Mouse (Mus musculus) liver, adult 2 months (tissue): ENCODE measurements around the gene Hpcal1. TPM values are rescaled to one million over a fixed set of nuclear protein-coding genes. Genes with fewer than 3 reads are reported as not detected.
A peak's percentile ranks its signal among the peaks of the same experiment; 100 is the strongest.

Experiments used
- DNase-seq: peaks from one replicate; pipeline ENCODE4 v3.0.0-alpha.2; 2011; ENCODE audit warnings: low read depth, low spot score; ENCODE audit errors: extremely low read depth
- H3K27ac ChIP-seq: fragments of 200-500 bp; replicated peaks from 2 replicates; pipeline ENCODE4 v1.5.1; 2012; ENCODE audit warnings: low read depth, mild to moderate bottlenecking, control low read depth, inconsistent platforms, low read length; ENCODE audit not compliant: insufficient read depth
- H3K27me3 ChIP-seq: fragments of 200-500 bp; 2 replicates; pipeline ENCODE4 v1.6.1; 2012; ENCODE audit warnings: mild to moderate bottlenecking, moderate library complexity, low read length, inconsistent platforms; ENCODE audit not compliant: control insufficient read depth, insufficient read depth
- H3K36me3 ChIP-seq: fragments of 200-500 bp; 2 replicates; pipeline ENCODE4 v1.6.1; 2012; ENCODE audit warnings: low read length, inconsistent platforms; ENCODE audit not compliant: control insufficient read depth, insufficient read depth
- H3K4me1 ChIP-seq: fragments of 200-500 bp; 2 replicates; pipeline ENCODE4 v1.6.1; 2011; ENCODE audit warnings: low read length; ENCODE audit not compliant: control insufficient read depth, insufficient read depth
- H3K4me3 ChIP-seq: fragments of 200-500 bp; 2 replicates; pipeline ENCODE4 v1.5.1; 2011; ENCODE audit warnings: low read depth, mild to moderate bottlenecking, control low read depth, low read length, moderate library complexity; ENCODE audit not compliant: insufficient read depth
- H3K79me2 ChIP-seq: fragments of 200-500 bp; 2 replicates; pipeline ENCODE4 v1.6.1; 2012; ENCODE audit warnings: inconsistent platforms, mild to moderate bottlenecking, low read length, moderate library complexity; ENCODE audit not compliant: control insufficient read depth, insufficient read depth
- H3K9ac ChIP-seq: fragments of 200-500 bp; 2 replicates; pipeline ENCODE4 v1.6.1; 2012; ENCODE audit warnings: low read depth, mild to moderate bottlenecking, control low read depth, inconsistent platforms, low read length
- CTCF ChIP-seq: fragments of 200-500 bp; IDR thresholded peaks from 2 replicates; pipeline ENCODE4 v1.5.1; 2011; ENCODE audit warnings: low read depth, low read length, control low read depth
- POLR2A ChIP-seq: fragments of 200-500 bp; IDR thresholded peaks from 2 replicates; pipeline ENCODE4 v1.6.1; 2011; ENCODE audit warnings: low read length, control low read depth; ENCODE audit not compliant: insufficient read depth; ENCODE audit errors: extremely low read depth
- whole genome bisulfite sequencing: fragments of 180-500 bp; shearing (Covaris S2); methylation state at CpG from one replicate; pipeline ENCODE4 v1.1.7; 2018; 5-methylcytosine and 5-hydroxymethylcytosine counted together
- polyA plus RNA-seq: library from polyadenylated mRNA; depleted of rRNA; stranded (reverse); fragments of >200 nt; gene quantifications from 2 replicates; pipeline ENCODE4 v1.2.3, GENCODE M21; 2012
- total RNA-seq: library from RNA; depleted of rRNA; stranded (reverse); fragments of >200 nt; gene quantifications from 2 replicates; pipeline ENCODE4 v1.2.3, GENCODE M21; 2014

Gene Hpcal1
- total and polyA plus RNA-seq, 2 experiments, result 8.5 to 23.2 TPM

DNA sequence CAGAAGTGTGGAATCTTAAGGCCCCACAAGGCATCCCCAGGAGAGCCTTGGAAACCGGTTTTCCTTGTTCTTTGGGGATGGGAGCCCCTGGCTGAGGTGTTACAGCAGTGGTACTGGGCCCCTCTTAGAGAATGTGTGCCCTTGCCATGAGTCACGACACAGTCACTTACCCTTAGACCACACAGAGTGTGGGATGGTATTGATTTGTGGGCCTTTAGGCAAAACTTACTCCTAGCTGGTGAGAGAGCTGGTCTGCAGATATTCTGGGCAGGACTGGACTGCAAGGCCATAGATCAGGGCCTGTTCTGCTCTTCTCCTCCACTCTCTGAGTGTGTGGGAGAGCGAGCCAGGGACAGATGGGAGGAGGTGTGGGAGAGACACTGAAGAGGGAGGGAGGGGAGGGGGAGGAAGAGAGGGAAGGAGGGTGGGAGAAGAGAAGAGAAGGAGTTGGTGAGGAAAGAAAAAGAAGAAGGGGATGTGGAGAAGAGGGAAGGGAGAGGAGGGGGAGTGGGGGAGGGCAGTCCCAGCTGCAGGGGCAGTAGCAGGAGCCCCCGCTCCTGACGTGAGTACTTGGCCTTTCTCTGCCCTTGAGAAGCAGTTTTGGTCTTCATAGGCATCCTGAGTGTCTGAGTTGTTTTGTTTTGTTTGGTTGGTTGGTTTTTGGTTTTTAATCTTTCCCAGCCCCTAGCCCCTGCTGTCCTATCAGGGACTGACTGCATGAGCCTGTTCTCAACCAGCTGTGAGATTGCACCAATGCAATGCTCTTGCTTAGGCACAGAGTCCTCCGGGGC is 42.7 kb downstream of the Hpcal1 start:
- Histone ChIP-seq H3K9ac (no peak overlapping the region), H3K79me2 (peaks cover 14% of the 10 kb centered on the region; the same call in 1 of the 2 replicates), H3K4me3 (no peak overlapping the region), H3K36me3 (no peaks in the 10 kb centered on the region), H3K27me3 (no peaks in the 10 kb centered on the region), H3K27ac (no peak overlapping the region), H3K4me1 (peaks cover under 1% of the 10 kb centered on the region)
- WGBS, result 82% methylated on average over 6 of the region's 6 CpGs
- DNase-seq, result no peak
- no peak for TF ChIP-seq CTCF

DNA sequence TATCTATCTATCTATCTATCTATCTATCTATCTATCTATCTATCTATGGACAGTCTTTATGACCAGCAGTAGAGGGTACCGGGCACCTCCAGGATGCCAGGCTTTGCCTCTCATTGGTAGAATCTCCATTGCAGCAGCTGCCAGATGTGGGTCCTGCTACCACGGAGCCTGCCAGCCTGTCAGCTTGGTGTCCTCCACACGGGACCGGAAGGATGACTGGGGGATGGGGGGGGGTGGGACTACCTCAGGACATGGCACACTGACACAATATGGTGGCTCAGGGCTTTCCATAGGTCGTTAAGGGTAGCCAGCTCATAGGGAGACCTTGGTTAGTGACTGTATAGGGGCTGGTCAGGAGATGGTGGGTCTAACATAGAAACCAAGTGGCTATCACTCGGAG is 45.7 kb downstream of the Hpcal1 start:
- Histone ChIP-seq H3K79me2 (peaks cover 26% of the 10 kb centered on the region), H3K36me3 (no peaks in the 10 kb centered on the region), H3K4me1 (peaks cover 5% of the 10 kb centered on the region), H3K4me3 (no peak overlapping the region), H3K9ac (no peak overlapping the region), H3K27ac (no peak overlapping the region), H3K27me3 (no peaks in the 10 kb centered on the region)
- no peak for TF ChIP-seq POLR2A
- TF ChIP-seq CTCF, result no peak
- WGBS, result 76% methylated on average over 6 of the region's 6 CpGs
- no peak for DNase-seq

DNA sequence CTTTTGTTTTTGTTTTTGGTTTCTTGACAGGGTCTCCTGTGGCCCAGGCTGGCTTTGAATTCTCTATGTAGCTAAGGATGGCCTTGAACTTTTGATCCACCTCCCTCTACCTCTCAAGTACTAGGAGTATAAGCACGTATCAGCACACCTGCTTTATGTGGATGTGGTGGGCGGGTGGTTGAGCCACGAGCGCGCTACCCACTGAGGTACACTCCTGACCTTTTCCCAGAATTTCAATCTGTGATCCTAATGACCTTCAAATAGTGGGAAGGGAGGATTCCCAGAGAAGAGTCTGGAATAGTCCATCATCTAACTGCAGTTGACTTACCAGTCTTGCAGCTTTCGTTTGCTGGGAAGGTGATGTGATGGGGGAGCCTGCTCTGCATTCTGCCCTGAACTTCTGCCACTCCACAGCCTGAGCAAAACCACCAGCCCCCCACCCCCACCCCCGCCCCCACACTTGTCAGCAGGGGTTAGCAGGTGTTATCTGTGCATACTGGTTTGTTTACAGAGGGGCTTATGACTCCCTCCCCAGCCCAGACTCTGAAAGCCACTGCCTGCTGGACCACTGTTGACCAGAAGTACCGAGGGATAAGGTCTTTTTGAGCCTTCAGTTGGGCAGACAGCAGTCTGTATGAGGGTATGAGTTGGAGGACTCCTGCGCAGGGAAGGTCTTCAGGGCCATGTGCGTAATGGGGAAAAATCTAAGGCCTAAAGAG is 46.4 kb downstream of the Hpcal1 start:
- peaks cover 26% of the 10 kb centered on the region for H3K79me2 ChIP-seq
- no peak overlapping the region for H3K4me3 ChIP-seq
- no peak overlapping the region for H3K9ac ChIP-seq
- H3K36me3 ChIP-seq, result no peaks in the 10 kb centered on the region
- no peak overlapping the region for H3K27ac ChIP-seq
- peaks cover 9% of the 10 kb centered on the region for H3K4me1 ChIP-seq
- no peaks in the 10 kb centered on the region for H3K27me3 ChIP-seq
- 88% methylated on average over 10 of the region's 10 CpGs for WGBS
- TF ChIP-seq CTCF, result no peak
- TF ChIP-seq POLR2A, result no peak
- DNase-seq, result no peak

DNA sequence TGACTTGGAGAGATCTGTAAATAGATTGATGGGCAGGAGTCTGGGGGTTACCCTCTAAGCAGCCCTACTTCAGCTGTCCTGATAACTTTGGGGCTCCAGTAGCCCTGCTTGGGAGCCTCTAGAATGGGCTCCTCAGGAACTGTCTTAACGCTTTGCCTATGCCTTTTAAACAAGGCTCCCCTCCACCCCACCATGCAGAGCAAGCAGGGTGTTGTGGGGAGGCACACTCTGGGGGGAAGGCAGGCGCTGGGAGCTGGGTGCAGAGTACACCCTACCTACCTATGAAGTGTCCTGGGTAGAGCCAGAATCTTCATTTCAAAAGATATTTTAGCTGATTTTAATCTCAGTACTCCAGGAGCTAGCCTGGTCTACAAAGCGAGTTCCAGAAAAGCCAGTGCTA is 47.2 kb downstream of the Hpcal1 start:
- no peak for DNase-seq
- H3K4me3 ChIP-seq, result no peak overlapping the region
- H3K27ac ChIP-seq, result no peak overlapping the region
- H3K9ac ChIP-seq, result no peak overlapping the region
- H3K36me3 ChIP-seq, result no peaks in the 10 kb centered on the region
- H3K79me2 ChIP-seq, result peaks cover 26% of the 10 kb centered on the region
- peaks cover 16% of the 10 kb centered on the region for H3K4me1 ChIP-seq
- no peaks in the 10 kb centered on the region for H3K27me3 ChIP-seq
- no peak for TF ChIP-seq CTCF
- no peak for TF ChIP-seq POLR2A
- WGBS, result 95% methylated on average over 3 of the region's 3 CpGs

DNA sequence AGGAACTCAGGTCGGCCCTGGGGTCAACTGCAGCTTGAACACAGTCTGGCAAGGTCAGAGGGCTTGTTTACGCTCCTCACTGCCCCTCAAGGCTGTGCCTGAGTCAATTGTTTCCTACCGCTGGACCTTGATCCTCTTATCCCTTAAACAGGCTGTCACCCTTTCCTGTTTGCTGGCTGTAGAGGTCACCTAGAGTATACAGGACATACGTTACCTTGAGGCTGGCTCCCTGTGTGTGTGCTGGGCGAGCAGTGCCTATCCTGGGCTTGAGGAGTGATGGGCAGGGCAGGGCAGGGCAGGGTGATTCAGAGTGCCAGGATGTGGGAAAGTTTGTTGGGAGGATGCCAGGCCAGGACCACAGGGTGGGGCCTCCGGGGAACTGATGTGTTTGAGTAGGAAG is 47.8 kb downstream of the Hpcal1 start:
- H3K79me2 ChIP-seq, result peaks cover 23% of the 10 kb centered on the region
- H3K4me3 ChIP-seq, result no peak overlapping the region
- no peaks in the 10 kb centered on the region for H3K36me3 ChIP-seq
- peaks cover 20% of the 10 kb centered on the region for H3K4me1 ChIP-seq
- 44% methylated on average over 6 of the region's 6 CpGs for WGBS
- DNase-seq, result peak; percentile 21
- H3K27me3 ChIP-seq, result no peaks in the 10 kb centered on the region
- no peak overlapping the region for H3K27ac ChIP-seq
- H3K9ac ChIP-seq, result no peak overlapping the region
- TF ChIP-seq POLR2A (no peak), CTCF (no peak)

DNA sequence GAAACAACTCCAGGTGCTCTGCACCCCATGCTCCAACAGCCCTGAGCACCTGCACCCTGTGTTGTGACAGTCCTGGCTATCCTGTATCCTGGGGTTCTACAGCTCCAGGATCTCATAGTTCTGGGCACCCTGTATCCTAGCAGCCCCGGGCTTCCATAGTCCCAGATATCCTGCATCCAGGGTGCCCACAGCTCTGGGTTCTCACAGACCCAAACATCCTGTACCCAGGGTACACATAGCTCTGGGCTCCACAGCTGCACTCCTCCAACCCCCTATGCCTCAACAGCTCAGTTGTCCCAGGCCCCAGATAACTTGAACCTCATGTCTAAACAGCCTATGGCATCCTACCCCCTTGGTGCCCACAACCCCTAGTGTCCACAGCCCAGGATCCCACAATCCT is 49.6 kb downstream of the Hpcal1 start:
- WGBS, result 97% methylated on average over 1 of the region's 1 CpGs
- no peak overlapping the region for H3K9ac ChIP-seq
- no peak overlapping the region for H3K27ac ChIP-seq
- no peaks in the 10 kb centered on the region for H3K27me3 ChIP-seq
- H3K36me3 ChIP-seq, result no peaks in the 10 kb centered on the region
- no peak for DNase-seq
- TF ChIP-seq POLR2A (no peak), CTCF (no peak)
- peaks cover 20% of the 10 kb centered on the region for H3K4me1 ChIP-seq
- peaks cover 27% of the 10 kb centered on the region for H3K79me2 ChIP-seq
- H3K4me3 ChIP-seq, result no peak overlapping the region
